Mouse (Mus musculus): ENCODE data around the gene 4921507P07Rik.
A peak's percentile ranks its signal among the peaks of the same experiment; 100 is the strongest.
"Not testable (repeated sequence)": the region's sequence is repeated elsewhere in the genome, so short reads cannot be mapped to it uniquely, and the experiment has no call there.

The 4921507P07Rik gene

GRCm38 (mm10) chr6:50596301-50597211, at the start of gene 4921507P07Rik:
4921507P07Rik (minus strand) TSS chr6:50596632.
- peak; percentile 94 to 95 for DNase-seq

DNA sequence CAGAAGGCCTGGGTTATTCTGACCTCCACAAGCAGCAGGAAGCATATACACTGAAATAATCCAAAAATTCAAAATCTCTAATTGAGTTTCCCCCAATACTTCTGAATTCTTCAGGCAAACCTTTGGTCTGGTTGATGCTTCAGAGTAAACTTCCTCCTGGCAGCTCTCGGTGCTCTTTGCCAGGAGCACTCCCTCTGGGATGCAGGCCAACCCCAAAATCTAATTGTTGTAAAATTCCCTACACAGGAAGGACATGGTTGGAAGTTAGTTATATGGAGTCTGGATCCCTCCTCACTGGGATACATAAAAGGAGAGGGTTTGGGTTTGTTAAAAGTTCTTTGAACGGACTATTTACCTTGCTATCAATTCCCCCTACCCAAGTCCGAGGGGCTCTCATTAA, 48.3 kb upstream of the 4921507P07Rik start:
- no peak for DNase-seq

- no peak for DNase-seq
These were observed 45.5 kb upstream of the 4921507P07Rik start for GRCm38 (mm10) chr6:50641898-50642297.

DNA sequence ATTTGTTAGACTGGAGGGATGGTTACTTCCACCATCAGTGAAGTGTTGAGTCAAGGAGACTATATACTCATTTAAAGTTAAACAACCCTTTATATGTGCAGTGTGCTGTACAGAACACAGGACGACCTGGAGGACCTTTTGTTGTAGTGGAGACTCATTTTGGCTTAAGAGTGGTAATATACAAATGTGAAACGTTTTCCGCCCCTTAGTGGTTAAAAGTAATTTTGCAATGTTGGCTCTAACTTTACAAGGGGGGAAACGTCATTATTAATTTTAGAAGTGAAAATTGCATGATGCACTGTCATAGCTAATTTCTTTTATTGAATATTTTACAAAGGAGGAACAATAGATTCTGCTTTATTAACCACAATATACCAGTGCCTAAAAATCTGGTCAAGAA, 43.9 kb upstream of the 4921507P07Rik start:
- DNase-seq = no peak

GRCm38 (mm10) chr6:50639656-50640055, 43.2 kb upstream of the 4921507P07Rik start:
- no peak for DNase-seq

DNA sequence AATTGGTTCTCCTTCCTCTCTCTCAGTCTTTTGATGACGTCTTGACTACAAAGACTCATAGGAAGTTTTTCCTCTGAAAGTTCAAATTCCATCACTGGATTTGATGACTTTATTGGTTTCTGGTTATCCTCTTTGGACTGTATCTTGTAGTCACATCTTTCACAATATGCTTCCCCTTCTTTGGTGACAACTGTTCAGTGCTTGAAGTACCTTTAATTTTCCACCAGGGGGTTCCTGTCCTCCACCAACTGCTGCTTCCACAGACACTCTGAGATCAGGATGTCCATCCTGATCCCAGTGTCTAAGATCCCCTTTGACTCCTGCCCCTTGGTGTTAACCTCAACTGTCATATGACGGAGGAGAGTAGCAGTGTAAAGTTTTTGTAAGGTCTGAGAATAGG, 29.7 kb upstream of the 4921507P07Rik start:
- not testable (repeated sequence) for DNase-seq

DNA sequence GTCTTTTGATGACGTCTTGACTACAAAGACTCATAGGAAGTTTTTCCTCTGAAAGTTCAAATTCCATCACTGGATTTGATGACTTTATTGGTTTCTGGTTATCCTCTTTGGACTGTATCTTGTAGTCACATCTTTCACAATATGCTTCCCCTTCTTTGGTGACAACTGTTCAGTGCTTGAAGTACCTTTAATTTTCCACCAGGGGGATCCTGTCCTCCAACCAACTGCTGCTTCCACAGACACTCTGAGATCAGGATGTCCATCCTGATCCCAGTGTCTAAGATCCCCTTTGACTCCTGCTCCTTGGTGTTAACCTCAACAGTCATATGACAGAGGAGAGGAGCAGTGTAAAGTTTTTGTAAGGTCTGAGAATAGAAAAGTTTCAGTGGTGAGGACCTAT, 21.8 kb upstream of the 4921507P07Rik start:
- not testable (repeated sequence) for DNase-seq

DNA sequence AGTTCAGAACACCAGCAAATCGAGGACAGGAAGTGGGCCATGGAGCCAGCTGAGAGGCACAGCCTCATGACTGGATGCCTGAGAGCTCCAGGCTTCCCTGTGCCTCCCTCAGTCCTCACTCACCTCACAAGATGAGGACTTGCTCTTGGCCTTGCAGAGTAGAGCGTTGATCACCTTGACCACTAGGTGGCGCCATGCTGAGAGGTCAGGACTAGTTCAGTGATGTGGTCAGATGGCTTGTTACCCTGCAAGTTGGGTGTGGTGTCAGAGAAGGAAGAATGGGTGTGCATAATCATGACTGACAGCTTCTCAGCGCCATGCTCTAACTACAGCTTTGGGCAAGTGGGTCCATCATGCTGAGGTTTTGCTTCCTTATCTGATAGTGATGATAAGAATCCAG, 5.2 kb upstream of the 4921507P07Rik start:
- peak; percentile 16 to 58 for DNase-seq

GRCm38 (mm10) chr6:50598560-50598959, 2.1 kb upstream of the 4921507P07Rik start:
- no peak for DNase-seq

- no peak for DNase-seq
These were observed 2.1 kb downstream of the 4921507P07Rik start for GRCm38 (mm10) chr6:50594372-50594771.

GRCm38 (mm10) chr6:50593334-50593845, 3.0 kb downstream of the 4921507P07Rik start:
- DNase-seq = no peak

GRCm38 (mm10) chr6:50590234-50590633, 6.2 kb downstream of the 4921507P07Rik start:
- no peak for DNase-seq

- DNase-seq = peak in 1 of 2 experiments; percentile 39
These were observed 8.2 kb downstream of the 4921507P07Rik start for GRCm38 (mm10) chr6:50588251-50588650.

DNA sequence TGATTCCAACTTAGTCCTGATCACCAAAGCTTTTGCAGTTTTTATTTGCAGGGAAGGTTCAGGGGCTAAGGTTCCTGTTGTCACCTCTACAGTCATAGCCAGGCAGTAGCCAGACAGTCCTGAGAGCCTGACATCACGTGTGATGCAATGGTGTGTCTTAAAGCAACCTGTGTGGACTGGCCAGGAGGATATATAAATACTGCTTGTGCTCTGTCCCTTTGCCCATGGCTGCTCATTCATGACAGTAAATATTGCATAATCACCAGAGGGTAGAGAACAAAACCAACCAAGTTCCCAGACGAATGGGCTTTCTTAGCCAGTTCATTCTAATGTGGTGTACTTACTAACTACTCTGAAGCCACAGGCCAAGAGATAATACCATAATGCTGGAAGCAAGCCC, 9.0 kb downstream of the 4921507P07Rik start:
- DNase-seq = no peak

DNA sequence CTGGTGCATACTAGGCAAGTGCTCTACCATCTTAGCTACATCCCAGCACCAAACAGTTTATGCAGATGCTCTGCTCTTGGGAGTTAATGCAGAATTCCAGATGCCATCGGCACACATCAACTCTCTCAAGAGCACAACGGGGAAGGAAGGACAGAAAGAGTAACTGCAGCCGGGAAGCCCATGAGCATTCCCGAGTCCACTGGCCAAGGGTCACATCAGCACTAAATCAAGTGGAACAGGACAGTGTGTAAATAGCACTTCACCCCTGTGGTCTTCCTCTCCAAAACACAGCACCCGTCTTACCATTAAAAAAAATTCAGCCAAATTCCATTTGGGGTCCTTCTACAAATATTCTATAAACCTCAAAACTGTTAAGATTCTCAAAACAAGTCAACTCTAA, 10.1 kb downstream of the 4921507P07Rik start:
- DNase-seq = no peak

DNA sequence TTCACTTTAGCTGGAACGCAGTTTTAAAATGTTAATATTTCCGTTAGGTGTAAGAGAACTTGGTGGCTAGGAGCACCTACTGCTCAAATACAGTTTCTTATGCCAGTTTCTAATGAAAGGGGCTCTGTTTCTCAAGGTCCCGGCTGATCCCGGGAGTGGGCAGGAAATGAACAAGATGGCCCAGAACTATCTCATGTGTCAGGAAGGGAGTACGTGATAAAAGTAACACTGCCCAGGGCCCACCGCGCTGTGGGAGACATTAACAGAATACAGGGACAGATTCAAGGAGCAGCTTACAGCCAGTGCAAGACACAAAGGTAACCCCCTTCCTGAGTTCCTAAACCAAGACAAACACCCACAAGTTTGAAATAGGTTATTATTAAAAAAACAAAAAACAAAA, 10.7 kb downstream of the 4921507P07Rik start:
- DNase-seq = no peak

DNA sequence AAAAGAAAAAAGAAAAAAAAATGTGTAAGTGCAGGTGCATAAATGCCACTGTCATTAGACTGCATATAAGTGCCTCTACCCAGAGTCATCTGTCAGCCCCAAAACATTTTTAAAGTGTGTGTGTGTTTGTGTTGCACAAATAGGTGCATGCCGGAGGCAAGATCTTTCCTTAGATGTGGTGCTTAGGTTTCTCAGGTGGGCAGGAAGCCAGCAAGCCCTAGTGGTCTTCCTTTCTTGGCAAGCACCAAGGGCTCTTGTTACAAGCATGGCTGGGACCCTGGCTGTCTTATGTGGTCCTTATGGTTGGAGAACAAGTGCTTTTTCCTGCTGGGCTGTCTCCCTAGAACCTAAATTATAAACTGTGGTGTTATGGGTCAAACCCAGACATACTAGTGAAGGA, 24.8 kb downstream of the 4921507P07Rik start:
- no peak for DNase-seq

DNA sequence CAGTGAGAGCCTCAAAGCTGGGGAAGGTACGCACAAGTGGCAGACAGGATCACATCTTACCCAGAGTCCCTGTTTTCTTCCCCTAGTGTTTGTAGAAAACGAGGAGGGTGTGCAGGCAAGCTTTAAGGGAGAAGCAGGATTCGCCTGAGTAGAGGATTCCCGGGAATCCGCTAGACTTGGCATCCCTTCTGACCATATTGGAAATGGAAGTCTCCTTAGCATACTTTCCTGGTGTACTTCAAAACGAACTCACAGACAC, 29.5 kb downstream of the 4921507P07Rik start:
- no peak for DNase-seq

DNA sequence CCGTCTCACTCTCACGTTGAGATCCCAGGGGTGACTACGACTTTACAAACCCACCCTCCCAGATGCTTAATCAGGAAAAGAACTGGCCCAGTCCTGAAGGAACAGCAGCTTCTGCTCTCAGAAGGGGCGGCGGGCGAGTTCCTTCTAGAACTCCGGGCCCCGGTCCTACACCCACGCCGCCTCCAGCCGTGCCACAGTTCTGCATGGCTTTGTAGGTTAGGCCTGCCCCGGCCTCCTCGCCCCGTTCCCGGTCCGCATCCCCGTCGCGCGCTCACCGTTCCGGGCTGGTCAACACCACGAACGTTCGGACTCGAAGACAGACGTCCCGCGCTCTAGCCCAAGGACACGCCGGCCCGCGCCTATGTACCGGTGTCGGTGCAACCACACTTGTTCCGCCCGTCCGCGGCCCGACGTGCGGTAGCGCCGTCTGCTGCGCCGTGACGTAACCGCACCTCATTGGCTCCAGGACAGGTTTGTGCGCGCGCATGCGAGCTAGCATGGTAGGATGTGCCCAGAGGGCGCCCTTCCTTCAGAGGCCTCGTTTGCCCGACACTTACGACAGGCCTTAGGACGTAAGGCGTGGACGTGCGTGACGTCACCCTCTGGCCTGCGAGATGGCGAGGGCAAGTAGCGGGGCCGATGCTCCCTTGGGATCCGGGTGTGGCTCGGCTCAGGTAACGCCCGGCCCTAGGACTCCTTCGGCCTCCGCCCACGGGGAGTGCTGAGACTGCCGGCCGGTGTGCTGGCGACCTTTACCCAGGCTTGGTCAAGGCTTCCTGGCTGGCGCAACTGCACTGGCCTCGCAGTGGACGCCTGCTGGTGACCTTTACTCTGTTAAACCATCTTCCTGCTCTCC, 30.1 kb downstream of the 4921507P07Rik start, which contains the start of gene Cycs:
Gene Cycs, minus strand, starts transcription at position 398 of the 856 bp plus-strand sequence.
- DNase-seq = peak; percentile 98 to 99

DNA sequence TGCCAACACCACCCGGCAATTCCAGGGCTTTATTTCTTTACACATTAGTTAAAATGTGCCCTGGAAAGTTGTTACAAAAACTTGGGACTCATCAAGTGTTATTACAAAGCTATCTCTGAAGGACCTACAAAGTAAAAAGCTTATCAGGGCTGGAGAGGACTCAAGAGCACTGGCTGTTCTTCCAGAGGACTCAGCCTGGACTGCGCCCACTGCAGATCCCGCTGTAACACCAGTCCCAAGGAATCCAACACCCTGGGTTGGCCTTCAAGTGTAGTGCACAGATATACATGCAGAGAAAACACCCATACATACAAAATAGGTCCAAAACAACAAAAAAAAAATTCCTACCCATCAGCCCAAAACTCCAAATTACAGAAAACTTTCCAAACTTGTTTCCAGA, 32.8 kb downstream of the 4921507P07Rik start:
- no peak for DNase-seq

- DNase-seq = no peak
These were observed 34.0 kb downstream of the 4921507P07Rik start for GRCm38 (mm10) chr6:50562421-50562820.

DNA sequence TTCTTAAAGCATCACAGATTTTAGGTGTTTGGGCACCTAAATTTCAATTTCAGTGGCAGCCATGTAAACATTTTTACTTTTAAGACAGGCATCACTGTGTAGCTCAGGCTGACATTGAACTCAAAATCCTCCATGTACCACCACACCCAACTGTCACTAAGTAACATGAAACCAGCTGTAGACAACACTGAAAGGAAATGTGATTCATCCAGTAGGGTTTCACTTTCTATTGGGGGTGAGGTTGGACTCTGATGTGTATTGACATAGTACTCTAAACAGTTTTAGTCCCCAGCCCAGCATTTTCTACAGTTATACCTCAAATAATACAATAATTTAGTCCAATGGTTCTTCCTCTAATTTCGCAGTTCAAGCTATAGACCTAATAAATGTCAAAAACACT, 35.7 kb downstream of the 4921507P07Rik start:
- DNase-seq = no peak

DNA sequence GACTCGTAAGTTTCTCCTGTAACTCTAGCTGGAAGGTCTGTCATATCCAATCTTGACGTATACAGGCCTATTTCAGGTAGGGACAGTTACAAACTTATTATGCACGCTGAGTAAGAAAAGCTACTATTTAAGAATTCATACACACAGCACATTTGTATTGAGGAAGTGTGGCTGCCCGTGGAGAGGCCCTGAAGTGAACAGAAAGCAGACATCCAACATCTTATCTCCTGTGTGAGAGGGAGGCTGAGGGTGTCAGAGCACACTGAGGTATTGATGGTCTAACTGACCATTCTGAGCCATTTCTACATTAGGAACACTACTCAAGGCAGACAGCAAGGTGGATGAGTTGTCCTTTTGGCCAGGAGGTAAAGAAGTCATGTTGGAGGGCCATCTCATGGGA, 37.6 kb downstream of the 4921507P07Rik start:
- no peak for DNase-seq

DNA sequence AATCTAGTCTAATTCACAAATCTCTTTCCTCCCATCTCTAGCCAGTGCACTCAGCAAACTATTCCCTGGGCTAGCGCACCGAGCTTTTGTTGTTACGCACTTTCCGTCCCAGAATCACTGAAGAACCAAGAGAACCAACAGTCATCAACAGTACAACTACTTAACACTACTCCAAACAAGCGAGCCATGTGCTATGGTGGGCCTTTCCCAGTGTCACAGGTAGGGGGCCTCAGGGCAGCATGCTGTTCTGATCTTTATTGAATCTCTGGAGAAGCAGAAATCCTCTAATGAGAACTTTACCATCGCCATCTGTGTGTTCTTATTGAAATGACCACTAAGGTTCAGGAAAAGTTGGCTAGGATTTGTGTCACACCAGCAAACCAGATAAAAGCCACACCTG, 38.9 kb downstream of the 4921507P07Rik start:
- DNase-seq = no peak

Data from spleen, adult 18-20 months (tissue).